Mouse (Mus musculus) gastrocnemius, postnatal 4 days (tissue): ENCODE measurements around the gene Ovca2. TPM values are rescaled to one million over a fixed set of nuclear protein-coding genes. Genes with fewer than 3 reads are reported as not detected.

Experiments
- DNase-seq, 2 experiments: peaks; one replicate each; pipeline ENCODE4 v3.0.0; 2021 to 2022; ENCODE audit warnings: low spot score in 2 of 2, mixed read lengths in 2 of 2
- microRNA-seq: library from miRNA; unstranded; fragments of <30 nt; microRNA quantifications from one replicate; pipeline ENCODE4 v1.2.0, GENCODE M21; 2021
- total RNA-seq, 2 experiments: library from RNA; stranded (reverse); gene quantifications; 2 replicates each; pipeline ENCODE4 v1.2.3; 2021

Gene Ovca2
- total RNA-seq, 2 experiments from 2014 or later, result 6.6 to 6.8 TPM

GRCm38 (mm10) chr11:75131300-75131699, 47.3 kb downstream of the Ovca2 start:
- no peak for DNase-seq

- no peak for DNase-seq
Measured at GRCm38 (mm10) chr11:75129481-75129880, 49.2 kb downstream of the Ovca2 start.

- DNase-seq, result no peak
Measured at GRCm38 (mm10) chr11:75126384-75126783, 52.3 kb downstream of the Ovca2 start.

Small RNA genes within 50 kb of the gene (microRNA-seq; reads per million reads assigned to microRNA genes)
- gene Mir132 (167 reads per million, percentile 57 among the genes with 10 or more reads in this experiment), gene Mir212 (7.0 reads per million, percentile 21 among the genes with 10 or more reads in this experiment)

Other genes with a start within 250 kb of the Ovca2 start
- gene Hic1, start 9.3 kb downstream of the Ovca2 start, total RNA-seq, result 10 to 100 TPM; 42.7 to 48.8 TPM
- 10 to 100 TPM in 1 of 2 experiments, 1 to 10 TPM in 1; 10.0 to 11.4 TPM for gene Dph1, start 12.4 kb upstream of the Ovca2 start, total RNA-seq
- 1 to 10 TPM; 4.2 to 5.0 TPM for gene Rtn4rl1, start 14.9 kb upstream of the Ovca2 start, total RNA-seq
- 10 to 100 TPM; 65.9 to 66.9 TPM for gene Rpa1, start 169.5 kb upstream of the Ovca2 start, total RNA-seq
- 10 to 100 TPM in 1 of 2 experiments, 1 to 10 TPM in 1; 8.5 to 11.2 TPM for gene Smyd4, start 169.6 kb upstream of the Ovca2 start, total RNA-seq
- gene Serpinf1, start 243.9 kb upstream of the Ovca2 start, total RNA-seq, result 100 to 1,000 TPM; 130 to 141 TPM